Mouse (Mus musculus): ENCODE data around the gene Abhd16a. TPM values are rescaled to one million over a fixed set of nuclear protein-coding genes. Genes with fewer than 3 reads are reported as not detected.

The Abhd16a gene
- polyA plus RNA-seq, 1 experiment from 2014 or later: 49.3 TPM

DNA sequence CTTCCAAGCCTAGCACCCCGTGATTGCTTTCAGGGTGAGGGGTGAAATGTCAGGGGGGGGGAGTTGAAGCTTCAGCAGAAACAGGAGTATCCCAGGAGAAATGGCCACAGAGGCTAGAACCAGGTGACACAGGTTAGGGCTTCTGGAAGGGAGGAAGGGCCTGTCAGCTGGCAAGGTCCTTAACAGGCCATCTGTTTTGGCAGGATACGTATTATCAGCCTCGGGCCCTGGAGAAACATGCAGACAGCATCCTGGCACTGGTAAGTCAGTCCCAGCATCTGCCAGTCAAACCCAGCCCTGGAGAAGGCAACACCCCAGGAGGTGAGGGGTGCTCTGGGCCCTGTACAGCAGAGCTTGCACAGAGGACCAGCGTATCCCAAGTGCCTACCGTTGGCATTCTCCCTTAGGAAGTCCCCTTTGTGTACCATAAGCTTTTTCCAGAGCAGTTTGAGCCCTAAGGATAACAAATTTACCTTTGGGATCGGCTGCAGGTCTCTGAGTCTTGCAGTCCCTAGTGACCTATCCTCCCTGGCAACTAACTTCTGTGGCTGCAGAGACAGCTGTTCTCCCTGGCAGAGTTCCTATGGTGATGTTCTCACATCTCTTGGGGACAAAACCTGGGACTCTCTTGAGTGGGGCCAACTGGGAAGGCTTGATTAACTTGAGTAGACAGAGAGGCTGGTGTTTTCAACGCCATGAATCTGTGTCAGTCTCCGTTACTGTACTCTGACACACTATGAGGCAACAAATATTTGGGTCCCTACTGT is 1.3 kb downstream of the Abhd16a start:
- no peak for TF ChIP-seq CTCF (IDR thresholded peaks at IDR 0.05; ENCODE audit: low read depth)
- TF ChIP-seq EP300 (IDR thresholded peaks at IDR 0.05; ENCODE audit: low read depth): peak; percentile 88
- Histone ChIP-seq H3K4me2 (ENCODE audit: low read depth, low read length) (peak overlapping the region; percentile 87), H3K4me1 (ENCODE audit: insufficient read depth) (peaks cover 13% of the 10 kb centered on the region), H3K9me3 (ENCODE audit: low read length) (no peaks in the 10 kb centered on the region), H3K4me3 (ENCODE audit: low read depth, low read length) (peak overlapping the region; percentile 73), H3K9ac (replicated peaks) (peak overlapping the region; percentile 90), H3K27ac (ENCODE audit: low read depth) (peak overlapping the region; percentile 96), H3K36me3 (replicated peaks; ENCODE audit: insufficient read depth, low read length) (peaks cover 30% of the 10 kb centered on the region), H3K27me3 (ENCODE audit: insufficient read depth, low read length) (no peaks in the 10 kb centered on the region)
- DNase-seq: peak; percentile 51
- peak; percentile 41 for ATAC-seq
- 56% methylated on average over 8 of the region's 8 CpGs for WGBS (ENCODE audit: insufficient replicate concordance)

DNA sequence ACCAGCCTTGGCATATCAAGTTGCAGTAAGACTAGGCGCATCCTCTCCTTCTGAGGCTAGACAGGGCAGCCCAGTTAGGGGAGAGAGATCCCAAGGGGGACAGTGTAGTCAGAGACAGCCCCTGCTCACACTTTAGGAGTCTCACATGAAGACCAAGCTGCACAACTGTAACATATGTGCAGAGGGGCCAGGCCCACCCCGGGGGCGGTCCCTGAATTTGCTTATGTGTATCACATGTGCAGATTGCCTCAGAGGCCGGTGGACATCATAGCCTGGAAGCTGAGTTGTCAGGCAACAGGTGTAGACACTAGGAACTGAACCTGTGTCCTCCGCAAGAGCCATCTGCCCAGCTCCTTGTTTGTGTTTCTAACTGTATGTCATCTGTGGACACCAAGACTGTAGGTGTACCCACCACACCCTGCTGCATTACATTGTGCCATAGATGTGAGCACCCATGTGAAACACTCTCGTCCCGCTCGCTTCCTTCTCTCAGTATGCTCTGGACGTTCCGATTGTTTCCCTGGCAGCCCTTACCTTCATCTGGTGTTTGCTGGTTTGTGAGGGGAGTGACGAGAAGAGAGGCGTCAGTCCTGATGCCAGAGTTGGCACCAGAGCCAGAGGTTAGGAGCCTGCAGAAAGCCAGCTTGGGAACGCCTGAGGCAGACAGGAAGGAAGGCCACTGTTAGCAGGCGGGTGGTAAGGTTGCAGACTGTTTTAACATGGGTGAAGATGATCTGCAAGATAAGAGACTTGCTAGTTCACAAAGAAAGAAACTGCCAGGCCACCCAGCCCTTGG is 3.5 kb downstream of the Abhd16a start:
- ATAC-seq: no peak
- H3K27me3 ChIP-seq (ENCODE audit: insufficient read depth, low read length): no peaks in the 10 kb centered on the region
- H3K4me1 ChIP-seq (ENCODE audit: insufficient read depth): peaks cover 10% of the 10 kb centered on the region
- H3K9me3 ChIP-seq (ENCODE audit: low read length): no peaks in the 10 kb centered on the region
- no peak overlapping the region for H3K4me3 ChIP-seq (ENCODE audit: low read depth, low read length)
- TF ChIP-seq EP300 (IDR thresholded peaks at IDR 0.05; ENCODE audit: low read depth): no peak
- no peak for TF ChIP-seq CTCF (IDR thresholded peaks at IDR 0.05; ENCODE audit: low read depth)
- H3K27ac ChIP-seq (ENCODE audit: low read depth): no peak overlapping the region
- 84% methylated on average over 14 of the region's 14 CpGs for WGBS (ENCODE audit: insufficient replicate concordance)
- H3K36me3 ChIP-seq (replicated peaks; ENCODE audit: insufficient read depth, low read length): peaks cover 47% of the 10 kb centered on the region
- no peak for DNase-seq
- H3K9ac ChIP-seq (replicated peaks): no peak overlapping the region
- H3K4me2 ChIP-seq (ENCODE audit: low read depth, low read length): no peak overlapping the region

DNA sequence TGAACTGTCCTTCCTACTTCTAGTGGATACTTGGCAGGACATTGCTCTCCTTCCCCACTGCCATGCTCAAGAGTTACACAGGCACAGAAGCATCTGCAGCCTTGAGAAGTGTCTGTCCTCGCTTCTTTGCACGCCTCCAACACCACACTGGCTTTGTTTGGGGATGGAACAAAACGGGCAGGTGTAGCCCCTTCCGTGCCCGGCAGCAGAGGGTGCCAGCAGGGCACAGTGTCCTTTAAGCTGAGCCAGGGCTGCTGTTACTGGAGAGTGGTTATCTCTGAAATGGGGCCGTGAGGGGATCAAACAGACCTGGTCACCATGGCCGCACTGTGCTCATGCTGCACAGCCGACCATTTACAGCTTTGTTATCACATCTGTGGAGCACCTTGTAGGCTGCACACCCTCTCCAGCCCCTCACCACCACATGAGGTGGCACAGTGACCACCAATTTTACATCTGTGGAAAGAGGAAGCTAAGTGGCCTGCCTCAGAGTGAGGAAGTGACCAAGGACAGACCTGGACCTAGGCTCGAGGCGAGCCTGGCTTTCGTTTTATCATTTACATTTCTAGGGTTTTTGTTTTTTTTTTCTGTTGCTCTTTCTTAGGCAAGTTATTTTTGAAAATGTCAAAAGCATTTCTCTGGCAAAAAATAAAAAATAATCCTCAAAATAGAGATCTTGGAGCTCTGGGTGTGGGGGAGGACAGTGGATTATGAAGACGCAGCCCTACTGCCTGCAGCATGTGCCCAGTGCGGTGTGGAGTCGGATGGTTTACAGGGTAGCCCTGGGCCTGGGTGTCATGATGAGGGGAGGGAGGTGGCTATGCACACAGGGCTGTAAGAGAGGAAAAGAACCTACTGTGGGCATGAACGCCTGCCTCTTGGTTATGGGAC is 5.7 kb downstream of the Abhd16a start:
- Histone ChIP-seq H3K9ac (replicated peaks) (no peak overlapping the region), H3K9me3 (ENCODE audit: low read length) (no peaks in the 10 kb centered on the region), H3K27ac (ENCODE audit: low read depth) (no peak overlapping the region), H3K4me3 (ENCODE audit: low read depth, low read length) (no peak overlapping the region), H3K4me2 (ENCODE audit: low read depth, low read length) (no peak overlapping the region), H3K27me3 (ENCODE audit: insufficient read depth, low read length) (no peaks in the 10 kb centered on the region), H3K4me1 (ENCODE audit: insufficient read depth) (peaks cover 10% of the 10 kb centered on the region), H3K36me3 (replicated peaks; ENCODE audit: insufficient read depth, low read length) (peaks cover 62% of the 10 kb centered on the region)
- no peak for ATAC-seq
- 83% methylated on average over 15 of the region's 15 CpGs for WGBS (ENCODE audit: insufficient replicate concordance)
- DNase-seq: no peak
- TF ChIP-seq EP300 (IDR thresholded peaks at IDR 0.05; ENCODE audit: low read depth) (no peak), CTCF (IDR thresholded peaks at IDR 0.05; ENCODE audit: low read depth) (no peak)

DNA sequence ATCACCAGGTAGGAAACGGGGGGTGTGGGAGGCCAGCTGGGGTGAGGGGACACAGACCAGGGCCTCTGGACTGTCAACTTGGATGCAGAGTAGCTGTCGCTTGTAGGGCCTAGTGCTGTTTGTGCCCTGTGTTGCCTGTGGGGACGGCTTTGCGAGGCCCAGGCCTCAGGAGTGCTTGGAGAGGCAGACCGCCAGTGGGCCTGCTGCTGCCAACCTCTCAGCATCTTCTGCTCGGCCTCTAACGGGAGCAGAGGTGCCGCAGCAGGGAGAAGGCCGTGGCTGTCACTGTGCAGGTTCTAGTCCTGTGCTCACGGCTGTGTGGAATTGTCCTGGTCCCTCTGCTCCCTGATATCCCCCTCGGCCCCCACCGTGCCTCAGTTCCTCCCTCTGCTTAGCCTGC is 7.5 kb downstream of the Abhd16a start:
- ATAC-seq (no peak), DNase-seq (no peak)
- no peak overlapping the region for H3K4me3 ChIP-seq (ENCODE audit: low read depth, low read length)
- H3K27ac ChIP-seq (ENCODE audit: low read depth): no peak overlapping the region
- H3K9me3 ChIP-seq (ENCODE audit: low read length): no peaks in the 10 kb centered on the region
- 94% methylated on average over 12 of the region's 12 CpGs for WGBS (ENCODE audit: insufficient replicate concordance)
- H3K27me3 ChIP-seq (ENCODE audit: insufficient read depth, low read length): no peaks in the 10 kb centered on the region
- no peaks in the 10 kb centered on the region for H3K4me1 ChIP-seq (ENCODE audit: insufficient read depth)
- H3K36me3 ChIP-seq (replicated peaks; ENCODE audit: insufficient read depth, low read length): peaks cover 71% of the 10 kb centered on the region
- TF ChIP-seq EP300 (IDR thresholded peaks at IDR 0.05; ENCODE audit: low read depth) (no peak), CTCF (IDR thresholded peaks at IDR 0.05; ENCODE audit: low read depth) (no peak)
- H3K9ac ChIP-seq (replicated peaks): no peak overlapping the region
- no peak overlapping the region for H3K4me2 ChIP-seq (ENCODE audit: low read depth, low read length)

DNA sequence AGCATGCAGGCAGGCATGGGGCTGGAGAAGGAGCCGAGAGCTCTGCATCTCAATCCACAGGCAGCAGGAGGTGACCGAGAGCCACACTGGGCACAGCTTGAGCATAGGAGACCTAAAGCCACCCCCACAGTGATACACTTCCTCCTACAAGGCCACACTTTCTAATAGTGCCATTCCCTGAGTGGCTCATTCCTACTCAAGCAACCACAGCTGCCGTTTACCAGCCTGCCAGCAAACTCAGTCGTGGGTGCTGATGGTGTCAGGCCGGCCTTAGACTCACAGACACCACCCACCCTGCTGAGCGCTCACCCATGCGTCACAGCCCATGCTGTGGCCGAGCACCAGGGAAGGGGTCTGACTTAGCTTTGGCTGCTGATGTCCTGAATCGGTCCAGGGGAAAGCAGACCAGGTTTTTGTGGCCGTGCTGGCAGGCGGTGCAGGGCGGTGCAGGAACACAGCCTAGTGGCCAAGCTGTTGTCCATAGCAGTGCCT is 8.1 kb downstream of the Abhd16a start:
- Histone ChIP-seq H3K4me3 (ENCODE audit: low read depth, low read length) (no peak overlapping the region), H3K27ac (ENCODE audit: low read depth) (no peak overlapping the region), H3K4me2 (ENCODE audit: low read depth, low read length) (no peak overlapping the region), H3K4me1 (ENCODE audit: insufficient read depth) (peaks cover under 1% of the 10 kb centered on the region; the same call in 1 of the 2 replicates), H3K9ac (replicated peaks) (no peak overlapping the region), H3K27me3 (ENCODE audit: insufficient read depth, low read length) (no peaks in the 10 kb centered on the region), H3K9me3 (ENCODE audit: low read length) (no peaks in the 10 kb centered on the region), H3K36me3 (replicated peaks; ENCODE audit: insufficient read depth, low read length) (peaks cover 72% of the 10 kb centered on the region)
- WGBS (ENCODE audit: insufficient replicate concordance): 91% methylated on average over 12 of the region's 12 CpGs
- ATAC-seq: no peak
- TF ChIP-seq CTCF (IDR thresholded peaks at IDR 0.05; ENCODE audit: low read depth): no peak
- no peak for TF ChIP-seq EP300 (IDR thresholded peaks at IDR 0.05; ENCODE audit: low read depth)
- no peak for DNase-seq

All from liver, postnatal 0 days (tissue).